Mouse (Mus musculus): ENCODE measurements around the gene Meaf6. TPM values are rescaled to one million over a fixed set of nuclear protein-coding genes. Genes with fewer than 3 reads are reported as not detected.

Meaf6 gene
- total RNA-seq (2022), result 100 to 1,000 TPM; 103 to 122 (median 110) TPM

- DNase-seq (ENCODE audit: low spot score in 2 of 2), result peak; percentile 71 to 92
Measured at GRCm38 (mm10) chr4:125084403-125085345, at the start of gene Meaf6. Gene Meaf6 (plus strand): TSS chr4:125085134.

- no peak for DNase-seq (ENCODE audit: low spot score in 2 of 2)
Measured at GRCm38 (mm10) chr4:125044454-125044853, 40.5 kb upstream of the Meaf6 start.

GRCm38 (mm10) chr4:125055385-125055784, 29.5 kb upstream of the Meaf6 start:
- DNase-seq (ENCODE audit: low spot score in 2 of 2), result no peak

GRCm38 (mm10) chr4:125056476-125056875, 28.5 kb upstream of the Meaf6 start:
- no peak for DNase-seq (ENCODE audit: low spot score in 2 of 2)

- DNase-seq (ENCODE audit: low spot score in 2 of 2), result no peak
Measured at GRCm38 (mm10) chr4:125057273-125057672, 27.7 kb upstream of the Meaf6 start.

GRCm38 (mm10) chr4:125058033-125058432, 26.9 kb upstream of the Meaf6 start:
- no peak for DNase-seq (ENCODE audit: low spot score in 2 of 2)

- peak in 1 of 2 experiments; percentile 50 for DNase-seq (ENCODE audit: low spot score in 2 of 2)
Measured at GRCm38 (mm10) chr4:125059025-125059424, 25.9 kb upstream of the Meaf6 start.

- no peak for DNase-seq (ENCODE audit: low spot score in 2 of 2)
Measured at GRCm38 (mm10) chr4:125063829-125064228, 21.1 kb upstream of the Meaf6 start.

GRCm38 (mm10) chr4:125065517-125066307, 19.2 kb upstream of the Meaf6 start, which contains the start of gene Dnali1:
Gene Dnali1 (minus strand): TSS chr4:125065703.
- DNase-seq (ENCODE audit: low spot score in 2 of 2), result peak in 1 of 2 experiments; percentile 30

- peak; percentile 90 to 92 for DNase-seq (ENCODE audit: low spot score in 2 of 2)
Measured at GRCm38 (mm10) chr4:125066490-125067370, 18.2 kb upstream of the Meaf6 start, which contains the start of gene Snip1. Gene Snip1 (plus strand): TSS chr4:125066672.

GRCm38 (mm10) chr4:125077700-125078099, 7.2 kb upstream of the Meaf6 start:
- no peak for DNase-seq (ENCODE audit: low spot score in 2 of 2)

GRCm38 (mm10) chr4:125078698-125079097, 6.2 kb upstream of the Meaf6 start:
- DNase-seq (ENCODE audit: low spot score in 2 of 2), result no peak

- DNase-seq (ENCODE audit: low spot score in 2 of 2), result peak; percentile 55 to 67
Measured at GRCm38 (mm10) chr4:125085346-125085841, 460 bp downstream of the Meaf6 start.

- no peak for DNase-seq (ENCODE audit: low spot score in 2 of 2)
Measured at GRCm38 (mm10) chr4:125093031-125093430, 8.1 kb downstream of the Meaf6 start.

- DNase-seq (ENCODE audit: low spot score in 2 of 2), result no peak
Measured at GRCm38 (mm10) chr4:125096066-125096465, 11.1 kb downstream of the Meaf6 start.

- no peak for DNase-seq (ENCODE audit: low spot score in 2 of 2)
Measured at GRCm38 (mm10) chr4:125097412-125097811, 12.5 kb downstream of the Meaf6 start.

- peak; percentile 61 to 82 for DNase-seq (ENCODE audit: low spot score in 2 of 2)
Measured at GRCm38 (mm10) chr4:125099458-125099857, 14.5 kb downstream of the Meaf6 start.

- DNase-seq (ENCODE audit: low spot score in 2 of 2), result no peak
Measured at GRCm38 (mm10) chr4:125101334-125101733, 16.4 kb downstream of the Meaf6 start.

- DNase-seq (ENCODE audit: low spot score in 2 of 2), result no peak
Measured at GRCm38 (mm10) chr4:125105354-125105753, 20.4 kb downstream of the Meaf6 start.

- DNase-seq (ENCODE audit: low spot score in 2 of 2), result peak; percentile 77 to 88
Measured at GRCm38 (mm10) chr4:125114638-125115037, 29.7 kb downstream of the Meaf6 start.

- no peak for DNase-seq (ENCODE audit: low spot score in 2 of 2)
Measured at GRCm38 (mm10) chr4:125115081-125115480, 30.1 kb downstream of the Meaf6 start.

All from layer of hippocampus, adult 8-10 months (tissue).